Mouse (Mus musculus): Measurements from ENCODE around the gene 2310011J03Rik.

Gene 2310011J03Rik

GRCm38 (mm10) chr10:80315315-80315714, 5.0 kb downstream of the 2310011J03Rik start:
- no peak for DNase-seq (ENCODE audit: low read depth, low spot score)

- DNase-seq (ENCODE audit: low read depth, low spot score) = no peak
Observed at GRCm38 (mm10) chr10:80314494-80315001, 5.8 kb downstream of the 2310011J03Rik start.

- no peak for DNase-seq (ENCODE audit: low read depth, low spot score)
Observed at GRCm38 (mm10) chr10:80313627-80314201, 6.6 kb downstream of the 2310011J03Rik start.

- no peak for DNase-seq (ENCODE audit: low read depth, low spot score)
Observed at GRCm38 (mm10) chr10:80312586-80313504, 7.5 kb downstream of the 2310011J03Rik start.

GRCm38 (mm10) chr10:80311560-80311959, 8.8 kb downstream of the 2310011J03Rik start:
- no peak for DNase-seq (ENCODE audit: low read depth, low spot score)

DNA sequence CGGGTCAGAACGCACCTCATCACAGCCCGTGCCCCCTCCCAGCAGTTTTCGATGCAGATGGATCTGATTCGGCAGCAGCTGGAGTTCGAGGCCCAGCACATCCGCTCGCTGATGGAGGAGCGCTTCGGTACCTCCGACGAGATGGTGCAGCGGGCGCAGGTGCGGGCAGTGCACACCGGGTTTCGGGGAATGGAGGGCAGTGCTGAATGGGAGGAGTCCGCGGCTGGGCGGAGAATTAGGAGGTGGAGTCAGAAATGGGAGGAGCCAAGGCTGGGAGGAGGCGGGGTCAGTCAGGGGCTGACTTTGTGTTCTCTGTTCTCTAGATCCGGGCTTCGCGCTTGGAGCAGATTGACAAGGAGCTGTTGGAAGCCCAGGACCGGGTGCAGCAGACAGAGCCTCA, 15.5 kb downstream of the 2310011J03Rik start:
- DNase-seq (ENCODE audit: low read depth, low spot score) = peak; percentile 87

GRCm38 (mm10) chr10:80304458-80304857, 15.9 kb downstream of the 2310011J03Rik start:
- no peak for DNase-seq (ENCODE audit: low read depth, low spot score)

DNA sequence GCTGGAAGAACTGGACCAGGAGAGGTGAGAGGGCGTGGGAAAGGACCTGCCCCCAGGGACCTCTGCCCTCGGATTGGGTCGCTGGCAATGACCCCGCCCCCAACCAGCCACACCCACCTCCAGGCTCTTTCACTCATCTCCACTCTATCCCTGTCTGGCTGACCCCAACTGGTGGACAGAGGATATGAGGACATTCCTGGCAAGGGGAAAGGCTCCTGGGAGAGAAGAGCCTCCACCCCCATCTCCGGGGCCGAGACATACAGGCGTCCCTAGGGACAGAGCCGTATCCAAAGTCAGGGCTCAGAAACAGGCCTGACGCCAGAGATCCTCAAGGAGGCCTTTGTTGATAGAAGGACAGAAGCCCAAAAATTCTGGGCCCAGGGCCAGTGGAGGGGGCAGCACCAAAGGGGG, 17.9 kb downstream of the 2310011J03Rik start:
- DNase-seq (ENCODE audit: low read depth, low spot score) = no peak

- DNase-seq (ENCODE audit: low read depth, low spot score) = no peak
Observed at GRCm38 (mm10) chr10:80302082-80302355, 18.3 kb downstream of the 2310011J03Rik start.

- no peak for DNase-seq (ENCODE audit: low read depth, low spot score)
Observed at GRCm38 (mm10) chr10:80301256-80302081, 18.9 kb downstream of the 2310011J03Rik start.

GRCm38 (mm10) chr10:80300672-80301181, 19.6 kb downstream of the 2310011J03Rik start:
- no peak for DNase-seq (ENCODE audit: low read depth, low spot score)

DNA sequence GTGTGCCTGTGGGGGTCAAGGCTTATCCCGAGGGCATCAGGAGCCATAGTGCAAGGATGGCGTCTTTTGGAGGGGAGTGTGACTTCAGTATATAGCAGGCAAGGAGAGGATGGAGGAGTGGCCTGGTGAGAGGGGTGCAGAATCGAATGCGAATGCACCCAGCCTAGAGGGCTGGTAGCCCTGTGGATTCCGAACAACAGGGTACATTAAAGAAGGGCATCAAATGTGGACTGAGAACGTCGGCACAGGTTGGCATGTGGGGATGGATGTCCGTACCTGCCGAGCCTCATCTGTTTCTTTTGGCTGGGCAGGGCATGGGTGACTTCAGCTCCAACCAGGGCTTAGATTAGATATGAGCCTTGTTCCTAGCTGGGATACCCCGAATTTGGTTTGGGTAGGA, 20.5 kb downstream of the 2310011J03Rik start:
- DNase-seq (ENCODE audit: low read depth, low spot score) = no peak

DNA sequence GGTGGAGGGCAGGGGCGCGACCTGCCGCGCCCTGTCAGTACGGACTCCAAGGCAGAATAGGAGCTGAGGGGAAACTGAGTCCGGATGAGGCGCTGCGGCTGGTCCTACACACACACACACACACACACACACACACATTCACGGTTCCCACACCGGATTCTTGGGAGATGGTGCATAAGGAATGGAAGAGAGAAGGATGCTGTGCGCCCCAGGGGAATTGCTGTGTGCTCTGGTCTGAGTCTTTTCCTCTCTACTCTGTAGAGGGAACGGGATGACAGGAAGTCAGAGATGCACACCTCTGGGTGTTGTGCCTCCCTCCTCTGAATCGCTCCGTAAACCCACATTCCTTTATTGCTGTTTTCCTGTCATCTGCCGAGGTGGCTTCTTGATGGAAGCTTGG, 21.0 kb downstream of the 2310011J03Rik start:
- DNase-seq (ENCODE audit: low read depth, low spot score) = no peak

GRCm38 (mm10) chr10:80298571-80299281, 21.6 kb downstream of the 2310011J03Rik start:
- peak; percentile 52 for DNase-seq (ENCODE audit: low read depth, low spot score)

GRCm38 (mm10) chr10:80297526-80298133, 22.7 kb downstream of the 2310011J03Rik start:
- DNase-seq (ENCODE audit: low read depth, low spot score) = no peak

GRCm38 (mm10) chr10:80296824-80297223, 23.5 kb downstream of the 2310011J03Rik start:
- DNase-seq (ENCODE audit: low read depth, low spot score) = no peak

DNA sequence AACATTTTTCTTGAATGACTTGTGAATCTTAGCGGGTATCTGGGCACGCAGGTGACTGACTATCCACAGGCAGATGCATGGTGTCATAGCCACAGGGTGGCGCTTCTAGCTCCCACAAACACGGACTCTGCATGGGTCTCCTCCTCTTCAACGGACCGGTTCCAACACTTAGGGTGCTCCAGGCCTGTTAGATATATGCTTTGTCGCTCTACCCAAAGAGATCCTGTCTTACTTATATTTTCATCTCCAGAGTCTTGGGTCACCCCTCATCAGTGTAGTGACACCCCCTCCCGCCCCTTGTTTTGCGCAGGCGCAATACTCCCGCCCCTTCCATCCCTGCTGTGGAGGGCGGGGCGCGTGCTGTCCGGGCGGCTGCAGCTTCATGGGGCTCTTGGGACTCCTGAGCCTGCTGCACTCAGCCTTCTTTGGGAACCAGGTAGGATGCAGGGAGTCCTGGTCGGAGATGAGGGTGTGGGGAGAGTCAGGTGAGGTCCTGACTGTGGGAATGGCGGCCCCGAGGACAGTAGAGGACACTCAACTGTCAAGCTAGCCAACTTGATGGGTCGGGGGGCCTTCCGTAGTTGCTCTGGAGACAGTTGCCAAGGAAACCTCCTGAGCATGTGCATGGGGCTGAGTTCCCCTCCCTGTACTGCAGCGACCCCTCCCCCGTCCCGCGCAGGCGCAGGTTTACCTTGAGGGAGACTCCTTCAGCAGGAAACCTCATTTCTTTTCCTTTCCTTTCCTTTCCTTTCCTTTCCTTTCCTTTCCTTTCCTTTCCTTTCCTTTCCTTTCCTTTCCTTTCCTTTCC, 24.5 kb downstream of the 2310011J03Rik start, which contains the start of gene Apc2:
TSS of gene Apc2 (plus strand) at position 360 of the 808 bp plus-strand sequence.
- DNase-seq (ENCODE audit: low read depth, low spot score) = peak; percentile 83

DNA sequence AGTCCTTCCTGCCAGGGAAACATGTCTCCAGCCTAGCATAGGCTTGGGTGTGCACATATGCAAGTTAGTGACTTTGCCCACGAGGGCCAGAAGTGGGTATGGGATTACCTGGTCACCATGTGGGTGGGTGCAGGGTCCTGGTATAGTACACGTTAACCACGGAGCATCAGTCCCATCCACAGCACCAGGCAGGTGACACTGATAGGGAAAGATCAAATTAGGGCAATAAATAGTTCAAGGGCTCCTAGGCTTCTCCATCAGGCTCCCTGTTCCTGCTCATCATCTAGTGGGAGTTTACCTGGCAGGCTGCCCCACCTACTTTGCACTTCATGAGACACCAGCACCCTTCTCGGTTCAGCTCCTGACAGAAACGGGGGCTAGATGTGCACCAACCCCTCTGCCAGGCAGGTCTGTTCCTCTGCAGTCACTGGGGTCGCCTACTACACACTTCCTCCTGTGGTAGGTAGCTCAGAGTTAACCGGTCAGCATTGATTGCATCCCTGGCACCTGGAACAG, 25.5 kb downstream of the 2310011J03Rik start:
- no peak for DNase-seq (ENCODE audit: low read depth, low spot score)

- no peak for DNase-seq (ENCODE audit: low read depth, low spot score)
Observed at GRCm38 (mm10) chr10:80294311-80294710, 26.0 kb downstream of the 2310011J03Rik start.

DNA sequence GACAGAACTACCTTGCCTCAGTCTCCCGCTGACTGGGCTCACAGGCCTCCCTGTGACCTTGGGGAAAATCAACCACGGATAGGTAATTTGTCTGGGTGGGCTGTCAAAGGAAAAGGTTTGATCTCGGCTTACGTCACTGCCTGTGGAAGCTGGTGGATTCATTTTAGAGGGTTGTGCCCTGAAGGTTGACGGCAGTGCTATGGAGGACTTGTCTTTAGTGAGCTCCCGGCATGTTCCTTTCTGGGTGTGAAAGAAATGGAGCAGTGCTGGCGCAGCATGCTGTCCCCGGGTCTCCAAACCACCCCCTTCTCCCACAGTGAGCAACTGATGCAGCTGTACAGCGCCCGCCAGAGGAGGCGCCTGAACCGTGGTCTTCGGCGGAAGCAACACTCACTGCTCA, 27.0 kb downstream of the 2310011J03Rik start:
- peak; percentile 55 for DNase-seq (ENCODE audit: low read depth, low spot score)

Measured in ES-CJ7 (cell line).